Mouse (Mus musculus) bone marrow, adult 2 months (tissue): ENCODE data around the gene Nr5a2.

ENCODE experiments used
- CTCF ChIP-seq: fragments of 200-500 bp; IDR thresholded peaks from 2 replicates; pipeline ENCODE4 v1.5.1; 2011; ENCODE audit warnings: low read length, control low read depth; ENCODE audit not compliant: control insufficient read depth, insufficient read depth
- POLR2A ChIP-seq: fragments of 200-500 bp; IDR thresholded peaks from 2 replicates; pipeline ENCODE4 v1.6.1; 2011; ENCODE audit warnings: low read depth, mild to moderate bottlenecking, control low read depth, low read length, borderline replicate concordance; ENCODE audit not compliant: control insufficient read depth

GRCm38 (mm10) chr1:136954108-136954494 lies 6.1 kb downstream of the Nr5a2 start:
- TF ChIP-seq CTCF (no peak), POLR2A (no peak)
